Comparison of ENCODE assay signal across 9 mouse cellular contexts in the genomic region with DNA sequence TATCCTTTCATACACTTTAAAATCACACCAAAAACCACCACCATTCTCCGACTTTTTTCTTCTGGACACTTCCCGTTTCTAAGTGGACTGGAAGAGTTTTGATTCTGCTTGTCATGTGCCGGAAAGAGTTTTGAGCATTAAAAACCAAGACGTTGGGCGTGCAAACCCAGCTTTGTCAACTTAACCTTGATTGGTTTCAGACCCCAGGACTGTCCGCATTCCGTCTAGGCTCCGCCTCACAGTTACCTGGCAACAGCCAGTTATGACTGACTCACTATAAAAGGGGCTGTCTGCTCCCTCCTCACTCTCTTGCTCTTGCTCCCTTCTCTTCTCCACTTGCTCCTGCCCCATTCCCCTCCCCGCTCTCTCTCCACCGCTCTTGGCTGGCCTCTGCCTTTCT. TPM values are rescaled to one million over a fixed set of nuclear protein-coding genes. Genes with fewer than 3 reads are reported as not detected.
DNase-seq lines count a peak whose midpoint lies in the region; ATAC-seq lines count a peak whose summit lies in the region.
"Had no signal": no experiment of that assay in that cellular context is flagged by ENCODE, and none has a peak within 500 bp of the region (broad histone marks: within the 10 kb centered on the region; RNA-seq: fewer than 3 reads in every experiment).

No protein-coding gene starts in this region.

- peak overlapping the region; percentile 45 for H3K4me2 ChIP-seq in heart, embryonic 11.5 days
- H3K4me2 ChIP-seq in limb, embryonic 13.5 days (replicated peaks) = peak overlapping the region; percentile 51

- H3K4me1 ChIP-seq in heart, embryonic 11.5 days (ENCODE audit: control insufficient read depth, insufficient read depth, low read length) = no peaks in the 10 kb centered on the region
- peaks cover 6% of the 10 kb centered on the region for H3K4me1 ChIP-seq in limb, embryonic 13.5 days

- no peak overlapping the region for H3K27ac ChIP-seq in heart, embryonic 11.5 days (ENCODE audit: low read depth, low read length)
- H3K27ac ChIP-seq in limb, embryonic 13.5 days = no peak overlapping the region

- ATAC-seq in heart, embryonic 11.5 days (replicated peaks; ENCODE audit: insufficient number of reproducible peaks, low FRiP score, low TSS enrichment) = peak; percentile 26; the same call in 1 of the 2 replicates
- peak; percentile 82 for ATAC-seq in limb, embryonic 13.5 days (ENCODE audit: low FRiP score, low read depth)
- ATAC-seq in monocyte, adult 5-6 weeks (replicated peaks; ENCODE audit: insufficient number of reproducible peaks, low FRiP score, low TSS enrichment, poor library complexity, severe bottlenecking) = no peak

- no peaks in the 10 kb centered on the region for H3K9me3 ChIP-seq in heart, embryonic 11.5 days (replicated peaks; ENCODE audit: control insufficient read depth, low read length)
- no peaks in the 10 kb centered on the region for H3K9me3 ChIP-seq in limb, embryonic 13.5 days

- H3K27me3 ChIP-seq in heart, embryonic 11.5 days (ENCODE audit: control insufficient read depth, insufficient read depth, low read length) = no peaks in the 10 kb centered on the region
- no peaks in the 10 kb centered on the region for H3K27me3 ChIP-seq in limb, embryonic 13.5 days

- H3K9ac ChIP-seq in heart, embryonic 11.5 days (ENCODE audit: low read depth, low read length) = no peak overlapping the region
- no peak overlapping the region for H3K9ac ChIP-seq in limb, embryonic 13.5 days

- intact Hi-C loops in gastrocnemius, postnatal 14 days (cut with DNase I; ENCODE audit: low total_unique reads) = no loop called here

- 0 out of 2 replicates have a peak, but pooled peaks cover 2% of the 10 kb centered on the region for H3K36me3 ChIP-seq in heart, embryonic 11.5 days (ENCODE audit: control insufficient read depth, insufficient read depth, low read length)
- H3K36me3 ChIP-seq in limb, embryonic 13.5 days = peaks cover 23% of the 10 kb centered on the region

- no peak for DNase-seq in heart, adult 11 months
- DNase-seq in retina, postnatal 1 day = peak; percentile 22
- no peak for DNase-seq in retina, embryonic 14.5 days (ENCODE audit: low spot score)
- DNase-seq in thymus, postnatal 4 days = no peak
- no peak for DNase-seq in gastrocnemius, postnatal 14 days
- DNase-seq: cerebellum, adult 9-10 months had no signal

- WGBS in heart, embryonic 11.5 days (ENCODE audit: insufficient replicate concordance) = 29% methylated on average over 10 of the region's 10 CpGs
- WGBS in limb, embryonic 13.5 days = 29% methylated on average over 10 of the region's 10 CpGs

- H3K4me3 ChIP-seq in heart, embryonic 11.5 days (ENCODE audit: low read depth, low read length) = no peak overlapping the region
- peak overlapping the region; percentile 20 for H3K4me3 ChIP-seq in limb, embryonic 13.5 days

RNA-seq across cellular contexts. Expression of a gene that starts 22.6 kb away (rescaled TPM):
- 9.1 and 10.2 TPM in 2 replicates for polyA plus RNA-seq in heart, embryonic 11.5 days (2014; fragmentation: Nextera tagmentation; extraction: Ambion mirVana)
- polyA plus RNA-seq in limb, embryonic 13.5 days (2015; fragmentation: Nextera tagmentation; extraction: Ambion mirVana) = 7.4 and 8.0 TPM in 2 replicates
- total RNA-seq in monocyte, adult 5-6 weeks (2017) = 29.8 to 47.8 TPM (median 34.8 TPM) in 3 replicates
- total RNA-seq in gastrocnemius, postnatal 14 days (2021) = 10 to 100 TPM; 11.4 to 13.6 TPM

RNA-seq across cellular contexts. Expression of a gene that starts 23.4 kb away (rescaled TPM):
- 28.2 and 29.6 TPM in 2 replicates for polyA plus RNA-seq in heart, embryonic 11.5 days (2014; fragmentation: Nextera tagmentation; extraction: Ambion mirVana)
- 41.2 and 41.8 TPM in 2 replicates for polyA plus RNA-seq in limb, embryonic 13.5 days (2015; fragmentation: Nextera tagmentation; extraction: Ambion mirVana)
- 15.6 to 21.6 TPM (median 18.0 TPM) in 3 replicates for total RNA-seq in monocyte, adult 5-6 weeks (2017)
- total RNA-seq in gastrocnemius, postnatal 14 days (2021) = 1 to 10 TPM; 4.6 to 8.2 TPM

RNA-seq across cellular contexts. Expression of a gene that starts 36.1 kb away (rescaled TPM):
- 21.3 and 22.9 TPM in 2 replicates for polyA plus RNA-seq in heart, embryonic 11.5 days (2014; fragmentation: Nextera tagmentation; extraction: Ambion mirVana)
- polyA plus RNA-seq in limb, embryonic 13.5 days (2015; fragmentation: Nextera tagmentation; extraction: Ambion mirVana) = 26.3 and 28.0 TPM in 2 replicates
- 27.5 to 45.4 TPM (median 39.8 TPM) in 3 replicates for total RNA-seq in monocyte, adult 5-6 weeks (2017)
- 10 to 100 TPM in 1 of 2 experiments, 1 to 10 TPM in 1; 9.8 to 12.9 TPM for total RNA-seq in gastrocnemius, postnatal 14 days (2021)
